Mouse (Mus musculus) pancreas, adult 10 weeks (tissue): ENCODE measurements around the gene Cd72. TPM values are rescaled to one million over a fixed set of nuclear protein-coding genes. Genes with fewer than 3 reads are reported as not detected.

ENCODE experiments used
- polyA plus RNA-seq: library from polyadenylated mRNA; stranded (reverse); fragments of 350-450 nt; fragmentation: Illumina TruSeq; extraction: RNeasy Lipid Tissue Mini Kit (QIAGEN cat#74804); gene quantifications from one replicate; pipeline ENCODE4 v1.2.3, GENCODE M21; 2015; ENCODE audit warnings: low read depth, low replicate concordance; ENCODE audit not compliant: insufficient read depth

The Cd72 gene
- 1.8 TPM for polyA plus RNA-seq

DNA sequence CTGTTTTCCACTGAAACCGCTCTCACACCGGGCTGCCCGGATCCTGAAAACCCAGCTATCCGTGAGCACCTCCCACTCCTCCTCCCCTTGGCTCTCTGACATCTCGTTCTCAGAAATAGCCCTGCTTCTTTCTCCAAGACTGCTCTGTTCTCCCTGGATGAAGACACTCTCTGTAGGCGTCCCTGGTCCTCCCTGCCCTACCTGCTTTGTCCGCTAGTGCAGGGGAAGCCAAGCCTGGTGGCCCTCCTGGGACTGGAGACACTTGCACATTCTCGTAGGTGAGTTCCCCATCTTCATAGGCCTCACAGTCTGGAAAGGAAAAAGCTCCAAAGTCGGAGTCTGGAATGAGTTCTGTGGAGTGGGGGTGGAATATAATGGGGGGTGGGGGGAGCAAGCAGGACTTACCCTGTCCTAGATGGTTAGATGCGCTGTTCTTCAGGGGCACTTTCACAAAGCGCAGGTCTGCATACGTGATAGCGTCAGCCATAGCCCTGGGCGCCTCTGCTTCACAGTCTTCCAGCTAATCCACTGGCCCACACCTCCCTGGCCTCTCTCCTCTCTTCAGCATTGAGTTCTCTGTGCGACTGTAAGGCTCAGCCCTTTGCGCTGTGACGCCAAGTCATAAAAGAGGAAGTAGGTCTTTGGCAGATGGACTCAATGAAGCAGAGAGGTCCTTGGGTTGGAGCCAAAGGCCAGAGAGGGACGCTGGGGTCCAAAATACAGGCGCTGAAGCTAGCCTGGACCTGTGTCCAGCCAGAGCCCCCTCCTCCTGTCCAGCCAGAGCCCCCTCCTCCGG lies at the start of gene Cd72:
Cd72 (minus strand) TSS at position 588 of the 796 bp plus-strand sequence.

GRCm38 (mm10) chr4:43499407-43500333 lies 45.2 kb upstream of the Cd72 start, which contains the start of gene Arhgef39:
Gene Arhgef39, minus strand, starts transcription at chr4:43499695.

GRCm38 (mm10) chr4:43492821-43493185 lies 38.4 kb upstream of the Cd72 start, which contains the start of gene Ccdc107:
Gene Ccdc107, plus strand, starts transcription at chr4:43492900.

DNA sequence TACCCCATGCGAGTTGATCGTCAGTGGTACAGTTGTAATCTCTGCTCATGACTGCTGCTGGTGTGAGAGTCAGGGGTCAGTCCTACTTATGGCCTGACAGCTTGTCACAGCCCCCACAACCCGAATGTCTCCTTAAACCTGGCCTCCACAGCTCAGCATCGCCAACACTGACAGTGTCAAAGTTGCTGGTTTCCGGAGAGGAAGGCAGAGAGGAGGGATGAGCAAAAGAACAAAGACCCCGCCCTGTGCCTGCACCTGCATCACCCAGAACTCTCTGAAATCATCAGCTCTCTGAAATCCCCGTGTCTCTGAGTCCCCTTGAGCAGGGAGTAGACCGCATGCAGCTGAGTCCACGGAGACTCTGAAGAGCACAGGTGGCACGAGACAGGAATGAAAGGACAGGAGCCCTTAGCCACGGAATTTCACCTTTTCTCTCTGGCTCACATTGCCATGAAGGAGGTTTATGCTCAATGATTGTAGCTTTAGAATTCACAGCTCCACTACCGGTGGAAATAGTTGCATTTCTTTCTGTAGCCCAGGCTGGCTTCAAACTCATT lies 29.2 kb upstream of the Cd72 start, which contains the start of gene Sit1:
Sit1 (minus strand) TSS at position 200 of the 557 bp plus-strand sequence.

GRCm38 (mm10) chr4:43441639-43442038 lies 12.8 kb downstream of the Cd72 start, which contains the start of gene Tesk1:
Gene Tesk1, plus strand, starts transcription at chr4:43441939.

GRCm38 (mm10) chr4:43428946-43429345 lies 25.5 kb downstream of the Cd72 start, which contains the start of gene Fam166b:
Gene Fam166b, minus strand, starts transcription at chr4:43429134.

Other genes starting within 250 kb of the Cd72 start
- gene Atp8b5, start 187.5 kb downstream of the Cd72 start, polyA plus RNA-seq = 0.28 TPM
- 5.5 TPM for gene Rusc2, start 72.6 kb downstream of the Cd72 start, polyA plus RNA-seq
- not detected for gene Fam166b, start 25.5 kb downstream of the Cd72 start, polyA plus RNA-seq
- 7.8 TPM for gene Tesk1, start 12.7 kb downstream of the Cd72 start, polyA plus RNA-seq
- gene Sit1, start 29.1 kb upstream of the Cd72 start, polyA plus RNA-seq = not detected
- 28.5 TPM for gene Ccdc107, start 38.3 kb upstream of the Cd72 start, polyA plus RNA-seq
- gene Arhgef39, start 45.1 kb upstream of the Cd72 start, polyA plus RNA-seq = 3.8 TPM
- not detected for gene Car9, start 52.3 kb upstream of the Cd72 start, polyA plus RNA-seq
- gene Tpm2, start 69.1 kb upstream of the Cd72 start, polyA plus RNA-seq = 37.2 TPM
- gene Creb3, start 107.7 kb upstream of the Cd72 start, polyA plus RNA-seq = 21.2 TPM
- 19.2 TPM for gene Tln1, start 108.1 kb upstream of the Cd72 start, polyA plus RNA-seq
- 6.8 TPM for gene Rgp1, start 124.1 kb upstream of the Cd72 start, polyA plus RNA-seq
- gene Gba2, start 124.2 kb upstream of the Cd72 start, polyA plus RNA-seq = 4.6 TPM
- not detected for gene Msmp, start 129.9 kb upstream of the Cd72 start, polyA plus RNA-seq
- 10.7 TPM for gene Npr2, start 177.3 kb upstream of the Cd72 start, polyA plus RNA-seq
- gene Spag8, start 199.0 kb upstream of the Cd72 start, polyA plus RNA-seq = 1.1 TPM
- gene Hint2, start 201.8 kb upstream of the Cd72 start, polyA plus RNA-seq = 22.0 TPM
- gene Tmem8b, start 214.3 kb upstream of the Cd72 start, polyA plus RNA-seq = 1.8 TPM
- 0.20 TPM for gene Fam221b, start 214.5 kb upstream of the Cd72 start, polyA plus RNA-seq
- not detected for gene Olfr70, start 246.2 kb upstream of the Cd72 start, polyA plus RNA-seq